Mouse (Mus musculus): ENCODE data around the gene Armcx4.

- TF ChIP-seq CTCF (IDR thresholded peaks at IDR 0.05; ENCODE audit: extremely low read depth, insufficient read depth, low read length) = no peak
- TF ChIP-seq POLR2A (IDR thresholded peaks at IDR 0.05; ENCODE audit: extremely low read depth, insufficient read depth, low read length) = no peak
These were observed 40.0 kb upstream of the Armcx4 start for GRCm38 (mm10) chrX:134646338-134646737.

Data from cortical plate, adult 2 months (tissue).